Mouse (Mus musculus) neural tube, embryonic 15.5 days (tissue): ENCODE data around the gene Bmpr1b. TPM values are rescaled to one million over a fixed set of nuclear protein-coding genes. Genes with fewer than 3 reads are reported as not detected.

ENCODE experiments used
- ATAC-seq: fragments of 200-750 bp; cut with Nextera tagmentation; 2 replicates; pipeline ENCODE4 v1.8.0; 2017; ENCODE audit warnings: mild to moderate bottlenecking, moderate TSS enrichment, moderate library complexity; ENCODE audit not compliant: low FRiP score
- H3K27ac ChIP-seq: fragments of 300-500 bp; sonication (generic); replicated peaks from 2 replicates; pipeline ENCODE4 v1.5.1; 2015; ENCODE audit warnings: mild to moderate bottlenecking, inconsistent platforms
- H3K27me3 ChIP-seq: fragments of 300-500 bp; sonication (generic); replicated peaks from 2 replicates; pipeline ENCODE4 v1.6.1; 2015; ENCODE audit warnings: inconsistent platforms
- H3K36me3 ChIP-seq: fragments of 300-500 bp; sonication (generic); 2 replicates; pipeline ENCODE4 v1.6.1; 2015; ENCODE audit warnings: inconsistent platforms
- H3K4me1 ChIP-seq: fragments of 300-500 bp; sonication (generic); 2 replicates; pipeline ENCODE4 v1.6.1; 2015; ENCODE audit warnings: inconsistent platforms
- H3K4me2 ChIP-seq: fragments of 300-500 bp; sonication (generic); 2 replicates; pipeline ENCODE4 v1.6.1; 2015; ENCODE audit warnings: inconsistent platforms, mild to moderate bottlenecking, moderate library complexity
- H3K4me3 ChIP-seq: fragments of 300-500 bp; sonication (generic); replicated peaks from 2 replicates; pipeline ENCODE4 v1.5.1; 2015; ENCODE audit warnings: mild to moderate bottlenecking, inconsistent platforms
- H3K9ac ChIP-seq: fragments of 300-500 bp; sonication (generic); replicated peaks from 2 replicates; pipeline ENCODE4 v1.6.1; 2015; ENCODE audit warnings: mild to moderate bottlenecking, inconsistent platforms
- H3K9me3 ChIP-seq: fragments of 300-500 bp; sonication (generic); replicated peaks from 2 replicates; pipeline ENCODE4 v1.6.1; 2016; ENCODE audit warnings: inconsistent platforms
- WGBS: fragments of 180-500 bp; shearing (Covaris S2); methylation state at CpG from one replicate; pipeline ENCODE4 v1.1.7; 2015; ENCODE audit warnings: mixed read lengths; 5-methylcytosine and 5-hydroxymethylcytosine counted together
- polyA plus RNA-seq: library from polyadenylated mRNA; unstranded; fragments of >200 nt; fragmentation: Nextera tagmentation; extraction: Ambion mirVana; gene quantifications from 2 replicates; pipeline ENCODE4 v1.2.1, GENCODE M21; 2015

Bmpr1b gene
- polyA plus RNA-seq, 1 experiment from 2014 or later, result 4.8 TPM

GRCm38 (mm10) chr3:142113208-142113607 lies 56.0 kb downstream of the Bmpr1b start:
- peaks cover 4% of the 10 kb centered on the region; the same call in 1 of the 2 replicates for H3K4me1 ChIP-seq
- no peaks in the 10 kb centered on the region for H3K9me3 ChIP-seq
- H3K9ac ChIP-seq, result no peak overlapping the region
- ATAC-seq, result no peak
- H3K4me3 ChIP-seq, result no peak overlapping the region
- WGBS, result 83% methylated on average over 4 of the region's 4 CpGs
- no peak overlapping the region for H3K4me2 ChIP-seq
- no peaks in the 10 kb centered on the region for H3K27me3 ChIP-seq
- no peak overlapping the region for H3K27ac ChIP-seq
- no peaks in the 10 kb centered on the region for H3K36me3 ChIP-seq

GRCm38 (mm10) chr3:142106227-142106626 lies 63.0 kb downstream of the Bmpr1b start:
- 78% methylated on average over 6 of the region's 6 CpGs for WGBS
- no peak for ATAC-seq
- H3K9ac ChIP-seq, result no peak overlapping the region
- H3K9me3 ChIP-seq, result no peaks in the 10 kb centered on the region
- no peaks in the 10 kb centered on the region for H3K27me3 ChIP-seq
- 0 out of 2 replicates have a peak, but pooled peaks cover 2% of the 10 kb centered on the region for H3K4me1 ChIP-seq
- no peaks in the 10 kb centered on the region for H3K36me3 ChIP-seq
- no peak overlapping the region for H3K4me3 ChIP-seq
- no peak overlapping the region for H3K4me2 ChIP-seq
- H3K27ac ChIP-seq, result no peak overlapping the region

- no peaks in the 10 kb centered on the region for H3K9me3 ChIP-seq
- no peaks in the 10 kb centered on the region for H3K27me3 ChIP-seq
- 93% methylated on average over 10 of the region's 10 CpGs for WGBS
- no peak overlapping the region for H3K4me2 ChIP-seq
- ATAC-seq, result no peak
- H3K9ac ChIP-seq, result no peak overlapping the region
- no peak overlapping the region for H3K27ac ChIP-seq
- 0 out of 2 replicates have a peak, but pooled peaks cover 2% of the 10 kb centered on the region for H3K4me1 ChIP-seq
- H3K4me3 ChIP-seq, result no peak overlapping the region
- no peaks in the 10 kb centered on the region for H3K36me3 ChIP-seq
These were observed 65.0 kb downstream of the Bmpr1b start for GRCm38 (mm10) chr3:142104027-142104805.

- Histone ChIP-seq H3K9me3 (no peaks in the 10 kb centered on the region), H3K9ac (no peak overlapping the region), H3K4me1 (0 out of 2 replicates have a peak, but pooled peaks cover 2% of the 10 kb centered on the region), H3K27me3 (no peaks in the 10 kb centered on the region), H3K27ac (no peak overlapping the region), H3K4me2 (no peak overlapping the region), H3K36me3 (no peaks in the 10 kb centered on the region), H3K4me3 (no peak overlapping the region)
- WGBS, result 86% methylated on average over 4 of the region's 4 CpGs
- no peak for ATAC-seq
These were observed 65.6 kb downstream of the Bmpr1b start for GRCm38 (mm10) chr3:142103622-142104021.

- Histone ChIP-seq H3K4me2 (no peak overlapping the region), H3K27me3 (no peaks in the 10 kb centered on the region), H3K27ac (no peak overlapping the region), H3K4me1 (no peaks in the 10 kb centered on the region), H3K36me3 (no peaks in the 10 kb centered on the region), H3K9ac (no peak overlapping the region), H3K9me3 (no peaks in the 10 kb centered on the region), H3K4me3 (no peak overlapping the region)
- no peak for ATAC-seq
- WGBS, result 29% methylated on average over 2 of the region's 2 CpGs
These were observed 70.1 kb downstream of the Bmpr1b start for GRCm38 (mm10) chr3:142099151-142099550.

- WGBS, result 74% methylated on average over 4 of the region's 4 CpGs
- H3K9me3 ChIP-seq, result no peaks in the 10 kb centered on the region
- no peaks in the 10 kb centered on the region for H3K36me3 ChIP-seq
These were observed 75.2 kb downstream of the Bmpr1b start for GRCm38 (mm10) chr3:142094049-142094448.

GRCm38 (mm10) chr3:142089684-142090083 lies 79.5 kb downstream of the Bmpr1b start:
- no peaks in the 10 kb centered on the region for H3K36me3 ChIP-seq
- H3K27ac ChIP-seq, result no peak overlapping the region
- H3K9ac ChIP-seq, result no peak overlapping the region
- H3K9me3 ChIP-seq, result no peaks in the 10 kb centered on the region
- WGBS, result 90% methylated on average over 4 of the region's 4 CpGs
- H3K4me3 ChIP-seq, result no peak overlapping the region
- no peak for ATAC-seq
- no peak overlapping the region for H3K4me2 ChIP-seq
- no peaks in the 10 kb centered on the region for H3K4me1 ChIP-seq
- no peaks in the 10 kb centered on the region for H3K27me3 ChIP-seq

More at GRCm38 (mm10) chr3:142094049-142094448, 75.2 kb downstream of the Bmpr1b start:
- ATAC-seq, result no peak
- Histone ChIP-seq H3K9ac (no peak overlapping the region), H3K4me2 (no peak overlapping the region), H3K4me1 (no peaks in the 10 kb centered on the region), H3K27me3 (no peaks in the 10 kb centered on the region), H3K4me3 (no peak overlapping the region), H3K27ac (no peak overlapping the region)

GRCm38 (mm10) chr3:142085938-142086337 lies 83.3 kb downstream of the Bmpr1b start:
- H3K9me3 ChIP-seq, result no peaks in the 10 kb centered on the region
- H3K4me2 ChIP-seq, result no peak overlapping the region
- WGBS, result 72% methylated on average over 3 of the region's 3 CpGs
- H3K4me1 ChIP-seq, result no peaks in the 10 kb centered on the region
- H3K27ac ChIP-seq, result no peak overlapping the region
- no peaks in the 10 kb centered on the region for H3K27me3 ChIP-seq
- no peak overlapping the region for H3K9ac ChIP-seq
- H3K4me3 ChIP-seq, result no peak overlapping the region
- H3K36me3 ChIP-seq, result no peaks in the 10 kb centered on the region
- no peak for ATAC-seq

GRCm38 (mm10) chr3:142084091-142084490 lies 85.1 kb downstream of the Bmpr1b start:
- Histone ChIP-seq H3K4me2 (no peak overlapping the region), H3K36me3 (no peaks in the 10 kb centered on the region), H3K9ac (no peak overlapping the region), H3K4me1 (no peaks in the 10 kb centered on the region), H3K27me3 (no peaks in the 10 kb centered on the region), H3K27ac (no peak overlapping the region), H3K4me3 (no peak overlapping the region), H3K9me3 (no peaks in the 10 kb centered on the region)
- ATAC-seq, result no peak
- 60% methylated on average over 1 of the region's 1 CpGs for WGBS

GRCm38 (mm10) chr3:142077723-142078302 lies 91.4 kb downstream of the Bmpr1b start:
- Histone ChIP-seq H3K27me3 (no peaks in the 10 kb centered on the region), H3K9me3 (no peaks in the 10 kb centered on the region), H3K4me2 (no peak overlapping the region), H3K4me3 (no peak overlapping the region), H3K36me3 (no peaks in the 10 kb centered on the region), H3K27ac (no peak overlapping the region), H3K4me1 (no peaks in the 10 kb centered on the region), H3K9ac (no peak overlapping the region)
- ATAC-seq, result no peak
- 88% methylated on average over 3 of the region's 3 CpGs for WGBS

GRCm38 (mm10) chr3:142071601-142072000 lies 97.6 kb downstream of the Bmpr1b start:
- Histone ChIP-seq H3K4me3 (no peak overlapping the region), H3K36me3 (no peaks in the 10 kb centered on the region), H3K9ac (no peak overlapping the region), H3K4me1 (no peaks in the 10 kb centered on the region), H3K9me3 (no peaks in the 10 kb centered on the region), H3K27ac (no peak overlapping the region), H3K27me3 (no peaks in the 10 kb centered on the region), H3K4me2 (no peak overlapping the region)
- 84% methylated on average over 5 of the region's 5 CpGs for WGBS
- no peak for ATAC-seq

- 82% methylated on average over 1 of the region's 1 CpGs for WGBS
These were observed 102.4 kb downstream of the Bmpr1b start for GRCm38 (mm10) chr3:142066792-142067346.

More at GRCm38 (mm10) chr3:142066792-142067346, 102.4 kb downstream of the Bmpr1b start:
- Histone ChIP-seq H3K27ac (no peak overlapping the region), H3K36me3 (no peaks in the 10 kb centered on the region), H3K4me3 (no peak overlapping the region), H3K4me1 (no peaks in the 10 kb centered on the region), H3K9ac (no peak overlapping the region), H3K27me3 (no peaks in the 10 kb centered on the region), H3K4me2 (no peak overlapping the region), H3K9me3 (no peaks in the 10 kb centered on the region)
- no peak for ATAC-seq
